Mouse (Mus musculus) liver, embryonic 18 days (tissue): ENCODE measurements around the gene Paxx. TPM values are rescaled to one million over a fixed set of nuclear protein-coding genes. Genes with fewer than 3 reads are reported as not detected.

Experiments
- polyA plus RNA-seq: library from polyadenylated mRNA; depleted of rRNA; stranded (reverse); fragments of >200 nt; gene quantifications from 2 replicates; pipeline ENCODE4 v1.2.3, GENCODE M21; 2012; rRNA removed

Gene Paxx
- polyA plus RNA-seq, result 12.5 and 13.0 TPM in 2 replicates

GRCm38 (mm10) chr2:25460551-25461309 lies at the start of gene Paxx:
Paxx (minus strand) TSS chr2:25461094.

DNA sequence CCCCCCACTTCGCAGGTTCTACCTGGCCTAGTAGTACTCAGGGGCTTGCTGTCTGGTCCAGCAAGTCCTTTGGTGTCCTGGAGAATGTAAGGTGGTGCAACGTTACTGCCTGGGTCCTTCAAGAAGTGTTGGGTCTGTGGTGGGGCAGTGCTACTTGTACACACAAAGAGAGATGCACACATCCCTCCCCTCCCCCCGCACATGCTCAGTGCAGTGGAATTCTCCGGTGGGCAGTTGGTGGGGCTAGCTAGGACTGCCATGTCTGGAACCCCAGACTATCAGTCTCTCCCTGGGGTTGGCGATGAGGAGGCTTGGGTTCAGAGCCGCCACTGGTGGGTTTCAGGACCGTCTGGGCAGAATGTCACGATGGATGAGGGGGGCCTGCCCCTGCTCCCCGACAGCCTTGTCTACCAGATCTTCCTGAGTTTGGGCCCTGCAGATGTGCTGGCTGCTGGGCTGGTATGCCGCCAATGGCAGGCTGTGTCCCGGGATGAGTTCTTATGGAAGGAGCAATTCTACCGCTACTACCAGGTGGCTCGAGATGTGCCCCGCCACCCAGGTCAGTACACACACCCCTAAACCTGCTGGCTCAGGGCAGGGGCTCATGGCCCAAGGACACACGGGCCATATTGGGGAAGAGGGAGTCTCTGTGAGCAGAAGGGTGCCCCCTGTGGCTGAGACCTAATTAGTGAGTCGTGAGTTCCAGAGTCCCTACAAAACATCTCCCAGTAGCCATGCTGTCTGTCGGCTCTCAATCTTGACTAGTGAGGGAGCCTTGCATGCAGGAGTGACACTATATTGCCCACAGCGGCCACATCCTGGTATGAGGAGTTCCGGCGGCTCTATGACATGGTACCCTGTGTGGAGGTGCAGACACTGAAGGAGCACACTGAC lies 40.9 kb upstream of the Paxx start, which contains the start of gene C8g:
Gene C8g (minus strand): TSS at position 127 of the 894 bp plus-strand sequence.

DNA sequence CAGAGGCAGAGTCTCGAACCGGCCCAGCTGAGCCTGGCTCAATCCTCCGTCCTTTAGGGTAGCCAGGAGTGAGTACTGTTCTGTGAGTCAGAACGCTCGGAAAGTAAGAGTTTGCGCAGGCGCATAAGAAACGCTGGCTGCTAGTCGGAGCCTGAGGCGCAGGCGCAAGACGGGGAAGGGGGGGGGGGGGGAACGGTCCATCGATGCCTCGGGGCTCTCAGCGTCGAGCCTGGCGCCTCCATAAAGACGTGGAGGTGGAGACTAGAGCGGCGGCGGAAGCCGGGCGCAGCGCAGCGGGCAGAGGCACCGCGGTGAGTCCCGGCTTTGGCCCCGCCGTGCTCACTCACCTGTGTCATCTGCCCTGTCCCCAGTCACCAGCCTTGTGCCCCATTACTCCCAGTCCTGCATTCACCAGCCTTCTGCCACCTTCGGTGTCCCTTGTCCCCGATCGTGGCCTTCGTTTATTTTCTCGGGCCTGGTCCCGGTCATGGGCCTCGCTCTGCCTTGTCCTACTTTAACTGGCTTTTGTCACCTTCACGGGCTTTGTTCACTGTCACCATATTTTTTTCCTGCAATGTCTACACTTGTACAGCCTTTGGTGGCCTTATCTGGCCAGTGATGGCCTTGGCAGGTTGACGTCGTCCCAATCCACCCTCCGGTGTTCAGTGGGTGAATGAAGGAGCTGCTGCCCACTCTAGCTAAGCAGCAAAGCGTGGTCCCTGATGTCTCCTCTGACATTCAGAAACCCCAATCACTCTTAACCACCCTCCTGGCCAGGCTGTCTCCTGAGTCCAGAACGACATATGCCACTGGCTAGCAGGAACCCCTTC lies 39.9 kb upstream of the Paxx start, which contains the start of gene Fbxw5:
Gene Fbxw5 (plus strand): TSS at position 175 of the 830 bp plus-strand sequence.

GRCm38 (mm10) chr2:25493476-25493961 lies 32.6 kb upstream of the Paxx start, which contains the start of gene Lcn12:
Lcn12 (minus strand) TSS chr2:25493911.

GRCm38 (mm10) chr2:25469969-25470368 lies 9.1 kb upstream of the Paxx start, which contains the start of gene Ptgds:
Ptgds (minus strand) TSS chr2:25470046.

DNA sequence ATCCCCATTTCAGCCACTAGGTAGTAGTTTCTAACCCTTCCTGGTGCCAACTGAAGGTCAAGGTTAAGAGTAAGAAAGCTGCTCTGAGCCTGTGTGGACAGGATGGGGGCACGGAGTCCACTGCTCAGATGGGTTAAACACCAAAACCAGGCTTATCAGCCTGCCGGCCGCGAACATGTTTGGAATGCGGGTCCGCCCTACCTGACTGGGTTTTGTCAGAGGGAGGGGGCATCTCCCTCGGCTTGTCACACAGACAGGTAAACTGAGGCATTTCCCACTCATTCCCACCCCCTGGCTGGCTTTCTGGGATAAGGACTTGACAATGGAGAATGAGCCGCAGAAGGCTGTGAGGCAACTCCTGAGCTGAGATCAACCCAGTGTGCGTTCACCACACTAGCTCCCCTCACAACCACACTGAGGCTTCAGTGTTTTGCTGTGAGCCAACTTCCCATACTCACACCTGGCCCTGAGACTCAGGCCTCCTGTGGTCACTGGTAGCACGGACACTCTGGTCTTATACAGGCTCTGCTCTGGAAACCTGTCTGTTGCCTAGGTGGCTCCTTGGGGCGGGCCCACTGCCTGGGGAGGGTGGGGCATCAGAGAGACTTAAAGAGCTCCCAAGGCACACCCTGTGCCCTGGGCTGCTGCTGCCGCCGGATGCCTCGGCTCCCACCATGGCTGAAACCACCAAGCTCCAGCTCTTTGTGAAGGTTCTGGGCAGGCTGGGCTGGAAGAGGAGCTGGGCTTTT lies 4.5 kb downstream of the Paxx start, which contains the start of gene Clic3:
Gene Clic3 (plus strand): TSS at position 634 of the 749 bp plus-strand sequence.

DNA sequence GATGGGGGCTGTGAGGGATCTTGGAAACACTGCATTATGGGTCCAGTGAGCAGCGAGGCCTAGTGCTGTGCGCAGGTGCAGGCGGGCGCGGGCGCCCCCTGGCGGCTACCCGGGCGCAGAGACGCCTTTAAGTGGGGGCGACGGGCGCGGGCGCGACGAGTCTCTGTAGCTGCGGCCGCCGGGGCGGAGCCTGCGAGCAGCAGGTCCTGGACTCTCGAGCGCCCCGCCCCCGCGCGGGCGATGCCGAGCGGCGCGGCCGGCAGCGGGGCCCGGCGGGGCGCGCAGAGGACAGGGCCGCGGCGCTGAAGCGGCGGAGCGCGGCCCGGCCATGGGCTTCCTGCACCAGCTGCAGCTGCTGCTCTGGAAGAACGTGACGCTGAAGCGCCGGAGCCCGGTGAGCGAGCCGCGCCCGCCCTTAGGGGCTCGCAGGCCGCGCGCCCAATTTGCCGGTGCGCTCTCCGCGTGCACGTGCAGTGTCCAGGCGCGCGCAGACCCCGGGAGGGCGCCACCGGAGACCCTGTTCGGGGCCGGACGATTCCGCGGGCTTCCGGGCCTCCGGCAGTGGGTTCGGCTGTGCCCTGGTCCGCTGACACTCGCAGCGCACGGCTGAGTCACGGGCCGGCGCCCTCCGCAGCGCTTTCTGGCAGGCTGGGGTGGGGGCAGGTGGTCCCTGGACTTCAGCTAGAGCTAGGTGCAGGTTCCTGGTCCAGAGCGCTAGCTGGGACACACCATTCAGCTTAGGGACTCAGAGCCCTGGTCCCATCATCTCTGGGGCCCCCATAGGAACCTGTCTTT lies 32.3 kb downstream of the Paxx start, which contains the start of gene Abca2:
Gene Abca2 (plus strand): TSS at position 262 of the 795 bp plus-strand sequence.

DNA sequence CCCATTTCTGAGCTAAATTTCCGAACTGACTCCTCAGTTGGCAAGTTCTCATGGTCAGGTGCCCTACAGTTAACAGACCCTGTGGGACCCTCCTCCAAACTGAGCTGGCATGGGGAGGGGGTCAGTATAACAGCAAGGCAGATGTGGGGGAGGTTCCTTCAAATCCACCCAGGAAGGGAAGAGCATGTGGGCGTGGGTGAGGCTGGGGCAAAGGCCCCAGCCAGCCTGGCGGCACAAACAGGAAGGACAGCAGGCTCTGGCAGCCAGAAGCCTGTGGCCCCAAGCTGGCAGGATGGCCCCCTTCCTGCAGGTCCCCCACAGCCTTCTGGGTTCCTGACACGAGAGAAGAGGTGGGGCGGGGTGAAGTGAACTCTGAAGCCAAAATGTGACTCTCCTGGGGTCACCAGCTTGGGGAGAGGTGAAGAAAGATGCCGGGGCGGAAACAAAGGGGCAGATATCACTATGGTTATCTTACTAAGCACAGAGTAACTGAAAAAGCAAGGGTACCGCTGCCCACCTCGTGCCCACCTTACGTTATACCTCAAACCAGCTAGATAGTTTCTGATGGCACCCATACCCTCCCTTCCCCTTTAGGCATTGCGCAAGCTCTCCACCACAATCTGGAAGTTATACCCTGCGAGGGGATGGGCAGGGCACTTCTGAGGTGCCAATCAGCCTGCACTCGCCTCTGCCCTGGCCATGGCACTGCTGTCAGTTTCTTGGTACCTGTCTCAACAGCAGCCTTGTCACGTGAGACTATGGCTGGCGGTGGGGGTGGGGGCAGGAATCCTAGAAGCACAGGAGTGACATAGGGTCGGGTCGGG lies 38.1 kb downstream of the Paxx start, which contains the start of gene Fut7:
Gene Fut7 (plus strand): TSS at position 681 of the 824 bp plus-strand sequence.

Other genes with a start within 250 kb of the Paxx start
- gene Nelfb, start 249.6 kb downstream of the Paxx start, polyA plus RNA-seq, result 17.8 and 19.8 TPM in 2 replicates
- gene Stpg3, start 246.5 kb downstream of the Paxx start, polyA plus RNA-seq, result not detected in 2 replicates
- not detected in 2 replicates for gene Fam166a, start 242.3 kb downstream of the Paxx start, polyA plus RNA-seq
- 344 and 395 TPM in 2 replicates for gene Tubb4b, start 236.4 kb downstream of the Paxx start, polyA plus RNA-seq
- gene Slc34a3, start 226.7 kb downstream of the Paxx start, polyA plus RNA-seq, result 0.05 TPM in 1 of 2 replicates, not detected in the other
- gene Rnf224, start 224.3 kb downstream of the Paxx start, polyA plus RNA-seq, result 0.02 TPM in 1 of 2 replicates, not detected in the other
- 0.78 TPM in 2 replicates for gene Rnf208, start 218.8 kb downstream of the Paxx start, polyA plus RNA-seq
- not detected in 2 replicates for gene Cysrt1, start 218.6 kb downstream of the Paxx start, polyA plus RNA-seq
- 4.5 and 4.6 TPM in 2 replicates for gene AL732309.1, start 214.2 kb downstream of the Paxx start, polyA plus RNA-seq
- gene Tmem203, start 205.7 kb downstream of the Paxx start, polyA plus RNA-seq, result 12.7 and 14.9 TPM in 2 replicates
- gene Tprn, start 198.5 kb downstream of the Paxx start, polyA plus RNA-seq, result 2.4 and 3.4 TPM in 2 replicates
- gene Ssna1, start 188.7 kb downstream of the Paxx start, polyA plus RNA-seq, result 48.3 and 51.8 TPM in 2 replicates
- 19.6 and 21.3 TPM in 2 replicates for gene Anapc2, start 188.6 kb downstream of the Paxx start, polyA plus RNA-seq
- not detected in 2 replicates for gene Tmem210, start 172.9 kb downstream of the Paxx start, polyA plus RNA-seq
- gene Lrrc26, start 171.2 kb downstream of the Paxx start, polyA plus RNA-seq, result 0.05 TPM in 1 of 2 replicates, not detected in the other
- gene Grin1, start 141.9 kb downstream of the Paxx start, polyA plus RNA-seq, result 0.01 TPM in 1 of 2 replicates, not detected in the other
- gene Man1b1, start 128.8 kb downstream of the Paxx start, polyA plus RNA-seq, result 5.0 and 5.1 TPM in 2 replicates
- 16.5 and 17.1 TPM in 2 replicates for gene Dpp7, start 104.7 kb downstream of the Paxx start, polyA plus RNA-seq
- gene Uap1l1, start 95.4 kb downstream of the Paxx start, polyA plus RNA-seq, result 7.3 and 8.2 TPM in 2 replicates
- 8.4 and 10.1 TPM in 2 replicates for gene Sapcd2, start 88.8 kb downstream of the Paxx start, polyA plus RNA-seq
- gene Entpd2, start 65.2 kb downstream of the Paxx start, polyA plus RNA-seq, result 6.0 and 7.2 TPM in 2 replicates
- 6.9 and 7.6 TPM in 2 replicates for gene Npdc1, start 61.7 kb downstream of the Paxx start, polyA plus RNA-seq
- 0.87 and 0.96 TPM in 2 replicates for gene Fut7, start 37.8 kb downstream of the Paxx start, polyA plus RNA-seq
- 2.1 and 2.4 TPM in 2 replicates for gene Abca2, start 32.4 kb downstream of the Paxx start, polyA plus RNA-seq
- 1.8 and 2.3 TPM in 2 replicates for gene Clic3, start 4.3 kb downstream of the Paxx start, polyA plus RNA-seq
- gene Ptgds, start 9.0 kb upstream of the Paxx start, polyA plus RNA-seq, result 0.68 and 0.72 TPM in 2 replicates
- not detected in 2 replicates for gene Lcn12, start 32.8 kb upstream of the Paxx start, polyA plus RNA-seq
- 4.7 and 5.0 TPM in 2 replicates for gene Fbxw5, start 39.7 kb upstream of the Paxx start, polyA plus RNA-seq
- gene C8g, start 40.6 kb upstream of the Paxx start, polyA plus RNA-seq, result 91.0 TPM in 2 replicates
- 5.9 and 6.6 TPM in 2 replicates for gene Traf2, start 85.8 kb upstream of the Paxx start, polyA plus RNA-seq
- gene Edf1, start 96.8 kb upstream of the Paxx start, polyA plus RNA-seq, result 102 and 106 TPM in 2 replicates
- 0.99 and 2.5 TPM in 2 replicates for gene Mamdc4, start 113.8 kb upstream of the Paxx start, polyA plus RNA-seq
- gene Phpt1, start 114.1 kb upstream of the Paxx start, polyA plus RNA-seq, result 33.1 and 38.3 TPM in 2 replicates
- 0.05 and 0.13 TPM in 2 replicates for gene Ajm1, start 120.7 kb upstream of the Paxx start, polyA plus RNA-seq
- gene Rabl6, start 147.4 kb upstream of the Paxx start, polyA plus RNA-seq, result 17.2 and 22.1 TPM in 2 replicates
- gene Ccdc183, start 156.6 kb upstream of the Paxx start, polyA plus RNA-seq, result not detected in 2 replicates
- gene Tmem141, start 160.9 kb upstream of the Paxx start, polyA plus RNA-seq, result 23.0 and 24.3 TPM in 2 replicates
- 84.3 and 88.2 TPM in 2 replicates for gene Fcna, start 166.9 kb upstream of the Paxx start, polyA plus RNA-seq
- not detected in 2 replicates for gene Lcn8, start 192.0 kb upstream of the Paxx start, polyA plus RNA-seq
- not detected in 2 replicates for gene Lcn5, start 196.9 kb upstream of the Paxx start, polyA plus RNA-seq
- gene Lcn6, start 215.7 kb upstream of the Paxx start, polyA plus RNA-seq, result not detected in 2 replicates
- not detected in 2 replicates for gene Lcn10, start 221.6 kb upstream of the Paxx start, polyA plus RNA-seq
- not detected in 2 replicates for gene Obp2a, start 238.9 kb upstream of the Paxx start, polyA plus RNA-seq
- 4.9 and 5.3 TPM in 2 replicates for gene Bmyc, start 245.6 kb upstream of the Paxx start, polyA plus RNA-seq